Mouse (Mus musculus): ENCODE measurements at regions not wholly inside any gene's neighbourhood (a gene's known extent, or its start where the extent isn't known, plus 50 kb on each side); places are given as distances from the start of the nearest gene placed in this dataset.

- peak in 1 of 2 experiments; percentile 29 for DNase-seq (ENCODE audit: low spot score in 2 of 2)
Observed at GRCm38 (mm10) chr3:139887265-139887664, 681.8 kb downstream of the Stpg2 start.

- no peak for DNase-seq (ENCODE audit: low spot score in 2 of 2)
Observed at GRCm38 (mm10) chr3:139888537-139888936, 683.0 kb downstream of the Stpg2 start.

GRCm38 (mm10) chr3:139890186-139890585 is 684.7 kb downstream of the Stpg2 start:
- no peak for DNase-seq (ENCODE audit: low spot score in 2 of 2)

- no peak for DNase-seq (ENCODE audit: low spot score in 2 of 2)
Observed at GRCm38 (mm10) chr3:139897894-139898293, 692.4 kb downstream of the Stpg2 start.

- no peak for DNase-seq (ENCODE audit: low spot score in 2 of 2)
Observed at GRCm38 (mm10) chr3:139899213-139899612, 693.7 kb downstream of the Stpg2 start.

GRCm38 (mm10) chr3:139913639-139914330 is 708.3 kb downstream of the Stpg2 start:
- no peak for DNase-seq (ENCODE audit: low spot score in 2 of 2)

- no peak for DNase-seq (ENCODE audit: low spot score in 2 of 2)
Observed at GRCm38 (mm10) chr3:139922267-139922666, 716.8 kb downstream of the Stpg2 start.

- DNase-seq (ENCODE audit: low spot score in 2 of 2), result peak in 1 of 2 experiments; percentile 50
Observed at GRCm38 (mm10) chr3:139933039-139933438, 727.5 kb downstream of the Stpg2 start.

- DNase-seq (ENCODE audit: low spot score in 2 of 2), result no peak
Observed at GRCm38 (mm10) chr3:139946209-139946608, 740.7 kb downstream of the Stpg2 start.

- no peak for DNase-seq (ENCODE audit: low spot score in 2 of 2)
Observed at GRCm38 (mm10) chr3:139947247-139947646, 741.8 kb downstream of the Stpg2 start.

- DNase-seq (ENCODE audit: low spot score in 2 of 2), result no peak
Observed at GRCm38 (mm10) chr3:139949096-139949495, 743.6 kb downstream of the Stpg2 start.

- peak in 1 of 2 experiments; percentile 23 for DNase-seq (ENCODE audit: low spot score in 2 of 2)
Observed at GRCm38 (mm10) chr3:139950016-139950705, 744.7 kb downstream of the Stpg2 start.

- DNase-seq (ENCODE audit: low spot score in 2 of 2), result no peak
Observed at GRCm38 (mm10) chr3:139951516-139951915, 746.0 kb downstream of the Stpg2 start.

- DNase-seq (ENCODE audit: low spot score in 2 of 2), result no peak
Observed at GRCm38 (mm10) chr3:139978172-139978571, 772.7 kb downstream of the Stpg2 start.

GRCm38 (mm10) chr3:139985830-139986481 is 780.5 kb downstream of the Stpg2 start:
- no peak for DNase-seq (ENCODE audit: low spot score in 2 of 2)

GRCm38 (mm10) chr3:139988938-139989337 is 783.4 kb downstream of the Stpg2 start:
- DNase-seq (ENCODE audit: low spot score in 2 of 2), result no peak

GRCm38 (mm10) chr3:139989380-139989779 is 783.9 kb downstream of the Stpg2 start:
- no peak for DNase-seq (ENCODE audit: low spot score in 2 of 2)

GRCm38 (mm10) chr3:140012522-140012921 is 807.0 kb downstream of the Stpg2 start:
- DNase-seq (ENCODE audit: low spot score in 2 of 2), result no peak

GRCm38 (mm10) chr3:140034101-140034500 is 828.6 kb downstream of the Stpg2 start:
- no peak for DNase-seq (ENCODE audit: low spot score in 2 of 2)

- no peak for DNase-seq (ENCODE audit: low spot score in 2 of 2)
Observed at GRCm38 (mm10) chr3:140035142-140035541, 829.6 kb downstream of the Stpg2 start.

GRCm38 (mm10) chr3:140044898-140045297 is 839.4 kb downstream of the Stpg2 start:
- no peak for DNase-seq (ENCODE audit: low spot score in 2 of 2)

GRCm38 (mm10) chr3:140054634-140055033 is 849.1 kb downstream of the Stpg2 start:
- no peak for DNase-seq (ENCODE audit: low spot score in 2 of 2)
